Mouse (Mus musculus) kidney, embryonic 14.5 days (tissue): ENCODE measurements around the gene Asb7. TPM values are rescaled to one million over a fixed set of nuclear protein-coding genes. Genes with fewer than 3 reads are reported as not detected.

Source experiments
- ATAC-seq: fragments of 200-750 bp; cut with Nextera tagmentation; 2 replicates; pipeline ENCODE4 v1.8.0; 2017; ENCODE audit warnings: moderate number of reproducible peaks, mild to moderate bottlenecking, moderate TSS enrichment, moderate library complexity; ENCODE audit not compliant: low FRiP score, low TSS enrichment
- H3K27ac ChIP-seq: fragments of 300-500 bp; sonication (generic); 2 replicates; pipeline ENCODE4 v1.5.1; 2014; ENCODE audit warnings: low read depth, mild to moderate bottlenecking, low read length, moderate library complexity, mixed read lengths
- H3K27me3 ChIP-seq: fragments of 300-500 bp; sonication (generic); 2 replicates; pipeline ENCODE4 v1.6.1; 2014; ENCODE audit warnings: mild to moderate bottlenecking, low read length; ENCODE audit not compliant: control insufficient read depth, insufficient read depth
- H3K36me3 ChIP-seq: fragments of 300-500 bp; sonication (generic); 2 replicates; pipeline ENCODE4 v1.6.1; 2014; ENCODE audit warnings: low read length, mixed read lengths; ENCODE audit not compliant: control insufficient read depth, insufficient read depth
- H3K4me1 ChIP-seq: fragments of 300-500 bp; sonication (generic); 2 replicates; pipeline ENCODE4 v1.6.1; 2014; ENCODE audit warnings: low read length, mixed read lengths; ENCODE audit not compliant: control insufficient read depth, insufficient read depth
- H3K4me2 ChIP-seq: fragments of 300-500 bp; sonication (generic); replicated peaks from 2 replicates; pipeline ENCODE4 v1.6.1; 2014; ENCODE audit warnings: low read depth, mild to moderate bottlenecking, low read length
- H3K4me3 ChIP-seq: fragments of 300-500 bp; sonication (generic); 2 replicates; pipeline ENCODE4 v1.5.1; 2014; ENCODE audit warnings: mild to moderate bottlenecking, low read length
- H3K9ac ChIP-seq: fragments of 300-500 bp; sonication (generic); 2 replicates; pipeline ENCODE4 v1.6.1; 2014; ENCODE audit warnings: low read depth, mild to moderate bottlenecking, low read length, moderate library complexity
- H3K9me3 ChIP-seq: fragments of 300-500 bp; sonication (generic); 2 replicates; pipeline ENCODE4 v1.6.1; 2016; ENCODE audit warnings: low read length; ENCODE audit not compliant: control insufficient read depth
- WGBS: fragments of 180-500 bp; shearing (Covaris S2); extraction: QIAGEN DNeasy Blood & Tissue Kit; methylation state at CpG from one replicate; pipeline ENCODE4 v1.1.7; 2014; 5-methylcytosine and 5-hydroxymethylcytosine counted together
- polyA plus RNA-seq: library from polyadenylated mRNA; unstranded; fragments of >200 nt; fragmentation: Nextera tagmentation; extraction: Ambion mirVana; gene quantifications from 2 replicates; pipeline ENCODE4 v1.2.1, GENCODE M21; 2014

Asb7 gene
- polyA plus RNA-seq, 1 experiment from 2014 or later, result 19.6 TPM

DNA sequence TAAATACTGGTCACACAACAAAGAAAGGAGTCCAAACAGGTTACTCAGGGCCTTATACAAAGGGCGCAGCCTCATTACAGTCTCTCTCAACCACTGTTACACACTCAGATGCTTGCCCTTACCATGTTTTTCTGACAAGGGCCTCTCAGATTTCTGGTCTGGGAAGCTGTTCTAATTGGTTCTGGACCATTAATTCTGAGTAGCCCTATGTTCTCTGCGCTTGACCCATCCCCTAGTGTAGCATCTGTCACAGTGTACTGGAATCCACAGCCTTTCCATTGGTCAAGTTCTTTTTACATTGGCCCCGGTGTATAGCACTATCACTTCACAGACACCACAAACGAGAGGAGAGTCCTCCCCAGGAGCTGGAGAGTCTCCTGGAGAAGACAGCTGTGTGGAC, 35.1 kb upstream of the Asb7 start:
- 31% methylated on average over 4 of the region's 4 CpGs for WGBS
- Histone ChIP-seq H3K4me2 (no peak overlapping the region), H3K4me3 (no peak overlapping the region), H3K9ac (no peak overlapping the region), H3K9me3 (no peaks in the 10 kb centered on the region), H3K36me3 (no peaks in the 10 kb centered on the region), H3K27me3 (no peaks in the 10 kb centered on the region), H3K4me1 (0 out of 2 replicates have a peak, but pooled peaks cover 6% of the 10 kb centered on the region), H3K27ac (no peak overlapping the region)
- peak; percentile 89 for ATAC-seq

DNA sequence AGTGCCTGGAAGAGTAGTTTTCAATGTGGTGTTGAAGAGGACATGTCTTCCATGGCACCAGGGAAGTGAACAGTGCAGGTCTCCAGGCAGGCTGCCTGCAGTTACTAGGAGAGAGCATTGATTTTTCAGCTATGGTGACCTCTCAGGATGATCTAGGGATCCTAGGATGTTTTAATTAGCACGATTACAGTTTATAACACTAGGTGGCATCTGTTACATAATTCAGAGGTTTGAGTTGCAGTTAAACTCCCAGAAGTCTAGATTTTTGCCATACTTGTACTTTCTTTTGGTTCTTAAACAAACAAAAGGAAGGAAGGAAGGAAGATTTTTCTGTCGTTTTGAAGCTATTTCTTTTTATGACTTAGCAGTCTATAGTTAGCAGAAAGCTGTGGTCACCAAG, 21.8 kb upstream of the Asb7 start:
- peaks cover 48% of the 10 kb centered on the region for H3K36me3 ChIP-seq
- H3K4me2 ChIP-seq, result no peak overlapping the region
- no peak overlapping the region for H3K4me3 ChIP-seq
- H3K9me3 ChIP-seq, result no peaks in the 10 kb centered on the region
- no peak overlapping the region for H3K9ac ChIP-seq
- H3K27ac ChIP-seq, result no peak overlapping the region
- WGBS, result 43% methylated on average over 2 of the region's 2 CpGs
- ATAC-seq, result no peak
- H3K4me1 ChIP-seq, result no peaks in the 10 kb centered on the region
- H3K27me3 ChIP-seq, result no peaks in the 10 kb centered on the region

DNA sequence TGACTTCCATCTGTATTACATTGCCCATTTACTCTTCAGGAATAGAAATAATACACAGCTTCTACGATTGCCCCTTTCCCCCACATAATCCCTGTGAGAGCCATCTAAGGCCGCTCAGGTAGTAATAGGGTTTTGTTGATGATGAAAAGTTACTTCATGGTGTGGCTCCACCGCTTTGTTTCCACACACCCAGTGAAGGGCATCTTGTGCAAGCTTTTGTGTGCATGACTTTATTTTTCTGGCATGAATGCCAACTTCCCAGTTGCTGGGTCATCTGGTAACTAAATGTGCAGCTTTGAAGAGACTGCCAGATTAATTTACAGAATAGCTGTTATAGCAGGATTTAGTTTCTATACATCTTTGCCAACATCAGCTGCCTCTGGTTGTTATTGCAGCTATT, 15.2 kb upstream of the Asb7 start:
- H3K9ac ChIP-seq, result no peak overlapping the region
- 92% methylated on average over 3 of the region's 3 CpGs for WGBS
- H3K36me3 ChIP-seq, result peaks cover 29% of the 10 kb centered on the region; the same call in 1 of the 2 replicates
- H3K27ac ChIP-seq, result no peak overlapping the region
- no peak overlapping the region for H3K4me3 ChIP-seq
- H3K4me1 ChIP-seq, result no peaks in the 10 kb centered on the region
- ATAC-seq, result no peak
- no peaks in the 10 kb centered on the region for H3K27me3 ChIP-seq
- no peak overlapping the region for H3K4me2 ChIP-seq
- H3K9me3 ChIP-seq, result no peaks in the 10 kb centered on the region

DNA sequence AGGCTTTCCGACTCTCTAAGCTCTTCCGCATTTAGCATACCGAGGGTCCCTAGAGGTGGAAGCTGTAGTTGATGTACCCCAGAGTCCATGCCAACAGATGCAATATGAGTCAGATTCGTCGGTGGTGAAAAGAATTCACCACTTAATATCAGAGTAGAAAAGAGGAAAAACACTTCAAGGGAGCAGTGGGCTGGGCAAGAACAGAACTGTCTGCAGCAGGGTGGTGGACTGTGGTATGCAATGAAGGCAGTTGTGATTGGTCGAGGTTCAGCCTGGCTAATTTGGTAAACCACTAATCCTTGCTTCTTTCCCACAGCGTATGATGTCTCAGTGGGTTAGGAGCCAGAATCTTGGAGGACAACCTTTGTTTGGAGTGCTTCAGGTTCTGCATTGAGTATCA, 13.3 kb upstream of the Asb7 start:
- Histone ChIP-seq H3K9me3 (no peaks in the 10 kb centered on the region), H3K4me3 (no peak overlapping the region), H3K4me2 (no peak overlapping the region), H3K9ac (no peak overlapping the region), H3K27ac (no peak overlapping the region), H3K4me1 (no peaks in the 10 kb centered on the region), H3K36me3 (peaks cover 32% of the 10 kb centered on the region; the same call in 1 of the 2 replicates), H3K27me3 (no peaks in the 10 kb centered on the region)
- 94% methylated on average over 7 of the region's 7 CpGs for WGBS
- ATAC-seq, result no peak

DNA sequence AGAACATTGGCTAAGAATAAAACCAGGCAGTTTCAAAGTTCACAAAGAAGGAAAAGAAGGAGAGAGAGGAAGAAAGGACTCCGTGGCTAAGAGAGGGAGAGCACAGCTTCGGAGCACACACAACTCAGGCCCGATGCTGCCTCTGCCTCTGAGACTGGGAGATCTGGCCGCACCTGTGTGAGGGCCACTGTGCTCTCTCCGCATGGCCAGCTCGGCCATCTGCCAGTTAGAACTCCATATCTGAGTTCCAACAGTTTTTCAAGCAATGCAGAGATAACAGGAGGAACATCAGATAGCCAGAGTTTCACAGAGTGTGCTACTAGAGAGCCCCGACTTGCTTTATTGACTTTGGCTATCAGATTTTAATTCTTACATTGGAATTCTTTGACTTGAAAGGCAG, 5.1 kb upstream of the Asb7 start:
- Histone ChIP-seq H3K27ac (no peak overlapping the region), H3K4me3 (no peak overlapping the region), H3K9me3 (no peaks in the 10 kb centered on the region), H3K27me3 (no peaks in the 10 kb centered on the region), H3K36me3 (peaks cover 18% of the 10 kb centered on the region), H3K9ac (no peak overlapping the region), H3K4me1 (peaks cover 4% of the 10 kb centered on the region; the same call in 1 of the 2 replicates), H3K4me2 (no peak overlapping the region)
- 75% methylated on average over 7 of the region's 7 CpGs for WGBS
- ATAC-seq, result no peak

DNA sequence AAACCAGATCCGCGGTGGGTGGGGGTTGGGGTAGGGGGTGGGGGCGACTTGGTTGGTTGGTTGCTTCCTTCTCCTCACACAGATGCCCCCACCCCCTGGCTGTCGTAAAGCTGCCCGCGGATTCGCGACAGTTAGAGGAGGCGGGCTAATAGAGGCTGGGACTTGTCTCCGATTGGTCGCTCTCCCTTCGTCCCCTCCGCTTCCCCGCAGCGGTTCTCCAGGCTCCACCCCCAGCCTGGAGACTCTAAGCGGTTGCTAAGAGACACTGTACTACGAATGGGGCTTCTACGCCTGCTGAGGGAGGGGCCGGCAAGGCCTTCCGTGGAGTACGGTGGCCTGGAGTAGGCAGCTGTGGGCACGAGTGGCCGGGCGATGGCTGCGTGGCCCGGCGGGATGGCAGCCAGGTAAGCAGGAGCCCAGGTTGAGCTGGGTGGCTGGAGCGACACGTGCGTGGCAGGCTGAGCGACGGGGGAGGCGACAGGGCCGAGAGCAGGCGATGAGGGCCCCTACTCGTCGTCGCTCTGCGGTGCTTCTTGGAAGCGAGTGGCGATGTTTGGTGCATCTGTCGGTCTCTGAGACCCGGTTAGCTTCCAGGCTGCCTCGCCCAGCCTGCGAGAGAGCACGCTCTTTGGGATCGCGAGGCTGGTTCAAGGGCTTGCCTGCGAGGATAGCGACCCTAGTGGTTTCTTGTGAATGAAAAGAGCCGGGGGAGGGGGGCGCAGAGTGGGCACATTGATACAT, 394 bp upstream of the Asb7 start, which contains the start of gene Lins1:
TSS of gene Lins1 (plus strand) at position 270 of the 741 bp plus-strand sequence.
- H3K27ac ChIP-seq, result peak within 1 kb of the TSS; percentile 71; the same call in 1 of the 2 replicates
- no peaks in the 10 kb centered on the region for H3K9me3 ChIP-seq
- peak within 1 kb of the TSS; percentile 85 for H3K4me3 ChIP-seq
- peak; percentile 99 for ATAC-seq
- WGBS, result under 1% methylated on average over 47 of the region's 52 CpGs
- H3K4me2 ChIP-seq, result peak within 1 kb of the TSS; percentile 88
- H3K9ac ChIP-seq, result peak within 1 kb of the TSS; percentile 82
- H3K27me3 ChIP-seq, result no peaks in the 10 kb centered on the region
- H3K4me1 ChIP-seq, result peaks cover 12% of the 10 kb centered on the region
- peaks cover 7% of the 10 kb centered on the region for H3K36me3 ChIP-seq

DNA sequence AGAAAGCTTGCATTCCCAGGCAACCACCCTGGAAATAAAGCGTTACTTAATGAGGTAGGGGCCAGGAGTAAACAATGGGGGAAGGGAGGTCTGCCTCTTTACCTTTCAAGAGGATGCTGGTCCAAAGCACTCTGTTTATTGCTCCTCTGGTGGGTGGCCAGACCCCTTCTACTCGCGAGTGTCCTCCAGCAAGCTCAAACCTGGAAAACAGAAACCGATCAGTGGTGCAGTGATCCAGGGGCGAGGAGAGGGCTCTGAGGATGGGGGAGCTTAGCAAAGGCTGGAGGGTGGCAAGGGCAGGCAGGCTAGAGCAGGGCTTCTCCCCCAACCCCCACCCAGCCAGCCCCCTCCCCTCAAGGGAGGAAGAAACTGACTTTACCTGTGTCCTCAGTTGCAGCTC, 675 bp downstream of the Asb7 start:
- no peak overlapping the region for H3K27ac ChIP-seq
- ATAC-seq, result 0 out of 2 replicates have a peak, but pooled peaks have one; percentile 0

DNA sequence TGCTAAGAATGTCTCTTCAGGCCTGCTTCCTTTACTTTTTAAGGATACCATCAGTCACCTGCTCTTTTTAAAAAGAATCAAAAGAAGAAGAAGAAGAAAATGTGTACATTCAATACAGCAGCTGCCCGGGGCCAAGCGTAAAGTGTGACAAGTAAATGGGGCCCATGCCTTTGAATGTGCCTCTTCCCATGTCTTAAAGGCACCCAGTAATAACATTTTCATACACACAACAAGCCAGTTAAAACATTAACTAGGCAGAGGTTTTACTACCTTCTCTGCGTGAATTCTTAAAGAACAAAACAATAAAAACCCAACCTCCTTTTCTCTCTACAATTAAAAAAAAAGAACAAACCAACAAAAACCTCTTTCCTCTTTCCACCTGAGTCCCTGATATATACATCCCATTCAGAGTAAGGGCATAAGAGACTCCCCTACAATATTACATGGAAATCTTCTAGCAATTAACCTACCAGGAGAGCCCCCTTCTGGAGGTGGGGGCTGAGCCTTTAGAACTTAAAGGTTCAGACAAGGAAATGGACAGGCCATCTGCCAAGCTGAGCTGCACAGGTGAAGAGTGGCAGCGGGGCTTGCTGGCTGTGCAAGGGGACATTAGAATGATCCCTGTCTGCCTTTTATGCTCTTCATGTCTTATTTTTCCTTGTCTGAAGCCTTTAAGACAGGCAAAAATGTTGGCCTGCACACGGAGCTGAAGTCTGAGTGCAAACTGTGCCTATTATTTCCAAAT, 7.1 kb downstream of the Asb7 start:
- Histone ChIP-seq H3K36me3 (peaks cover 53% of the 10 kb centered on the region), H3K9ac (no peak overlapping the region), H3K4me2 (no peak overlapping the region), H3K4me3 (no peak overlapping the region), H3K27me3 (no peaks in the 10 kb centered on the region), H3K9me3 (no peaks in the 10 kb centered on the region), H3K4me1 (no peaks in the 10 kb centered on the region), H3K27ac (no peak overlapping the region)
- WGBS, result 91% methylated on average over 5 of the region's 5 CpGs
- ATAC-seq, result no peak

More for the DNA sequence above, 675 bp downstream of the Asb7 start:
- Histone ChIP-seq H3K9me3 (no peaks in the 10 kb centered on the region), H3K9ac (peak overlapping the region; percentile 79), H3K4me2 (peak overlapping the region; percentile 88), H3K36me3 (peaks cover 10% of the 10 kb centered on the region), H3K4me1 (peaks cover 12% of the 10 kb centered on the region), H3K4me3 (peak overlapping the region; percentile 85), H3K27me3 (no peaks in the 10 kb centered on the region)
- WGBS, result 2% methylated on average over 5 of the region's 5 CpGs

DNA sequence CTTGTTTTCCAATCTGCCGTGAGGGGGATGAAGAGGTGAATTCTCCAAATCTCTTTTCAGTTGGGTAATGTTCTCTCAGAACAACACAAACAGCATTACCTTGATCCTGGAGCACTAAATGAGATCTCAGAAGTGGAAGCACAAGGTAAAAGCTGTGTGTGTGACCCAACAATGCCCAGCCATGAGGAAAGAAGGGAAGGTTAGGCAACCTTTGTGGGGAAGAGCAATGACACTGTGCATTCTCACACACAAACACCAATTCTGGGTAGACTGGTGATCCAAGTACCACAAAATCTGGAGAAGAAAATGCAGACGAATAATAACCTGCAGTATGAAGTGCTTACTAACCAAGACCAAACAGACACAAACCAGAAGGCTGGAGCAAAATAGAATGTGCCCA, 13.6 kb downstream of the Asb7 start:
- Histone ChIP-seq H3K27ac (no peak overlapping the region), H3K4me3 (no peak overlapping the region), H3K36me3 (peaks cover 78% of the 10 kb centered on the region), H3K9me3 (no peaks in the 10 kb centered on the region), H3K4me2 (no peak overlapping the region), H3K27me3 (no peaks in the 10 kb centered on the region), H3K4me1 (no peaks in the 10 kb centered on the region), H3K9ac (no peak overlapping the region)
- 92% methylated on average over 2 of the region's 2 CpGs for WGBS
- no peak for ATAC-seq
